Mouse (Mus musculus): ENCODE results near the gene Agfg2. TPM values are rescaled to one million over a fixed set of nuclear protein-coding genes. Genes with fewer than 3 reads are reported as not detected.

Gene Agfg2
- polyA plus RNA-seq, 1 experiment from 2014 or later, result 16.7 TPM

DNA sequence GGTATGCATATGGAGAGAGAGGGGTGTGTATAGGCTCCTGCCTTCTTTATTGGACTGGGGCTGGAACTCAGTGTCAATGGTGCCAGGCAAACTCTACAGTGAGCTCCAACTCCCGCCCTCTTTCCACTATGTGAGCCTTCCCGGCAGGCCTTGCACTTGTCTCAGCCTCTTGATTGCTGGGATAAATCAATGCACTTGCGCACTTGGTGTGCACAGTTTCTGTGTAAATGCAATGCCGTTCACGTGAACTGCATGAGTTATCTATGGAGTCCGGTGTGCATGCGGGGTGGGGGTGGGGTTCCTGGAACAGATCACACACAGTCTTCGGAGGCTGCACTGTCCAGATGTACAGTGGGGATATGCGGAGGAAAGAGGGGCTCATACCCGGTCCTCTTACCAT, 31.2 kb downstream of the Agfg2 start:
- Histone ChIP-seq H3K27me3 (no peaks in the 10 kb centered on the region), H3K27ac (no peak overlapping the region), H3K4me2 (no peak overlapping the region), H3K4me3 (no peak overlapping the region), H3K9me3 (no peaks in the 10 kb centered on the region), H3K9ac (no peak overlapping the region), H3K4me1 (peaks cover 18% of the 10 kb centered on the region), H3K36me3 (peaks cover 8% of the 10 kb centered on the region)
- no peak for ATAC-seq (ENCODE audit: borderline replicate concordance, extremely low read depth, low FRiP score, low TSS enrichment)
- 92% methylated on average over 10 of the region's 10 CpGs for WGBS

DNA sequence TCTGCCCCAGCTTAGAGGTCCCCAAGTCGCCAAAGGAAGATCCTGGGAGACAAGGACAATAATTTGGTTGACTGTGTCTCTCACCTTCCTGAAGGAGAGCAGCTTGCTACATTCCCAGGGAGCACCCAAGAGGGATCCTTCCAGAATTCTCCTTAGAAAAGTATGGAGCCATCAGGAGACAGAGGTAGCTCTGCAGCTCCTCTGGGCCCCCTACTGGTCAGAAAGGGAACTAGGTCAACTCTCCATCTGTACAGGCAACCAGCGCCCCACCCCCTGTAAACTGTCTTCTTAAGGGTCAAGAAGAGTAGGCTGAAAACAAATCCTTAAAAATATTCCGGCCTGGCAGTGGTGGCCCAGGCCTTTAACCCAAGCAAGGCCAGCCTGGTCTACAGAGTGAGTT, 32.1 kb downstream of the Agfg2 start:
- no peaks in the 10 kb centered on the region for H3K9me3 ChIP-seq
- no peak overlapping the region for H3K4me2 ChIP-seq
- H3K27ac ChIP-seq, result no peak overlapping the region
- peaks cover 21% of the 10 kb centered on the region for H3K4me1 ChIP-seq
- WGBS, result 11% methylated on average over 3 of the region's 3 CpGs
- H3K36me3 ChIP-seq, result peaks cover 5% of the 10 kb centered on the region
- no peaks in the 10 kb centered on the region for H3K27me3 ChIP-seq
- ATAC-seq (ENCODE audit: borderline replicate concordance, extremely low read depth, low FRiP score, low TSS enrichment), result no peak
- H3K9ac ChIP-seq, result no peak overlapping the region
- H3K4me3 ChIP-seq, result no peak overlapping the region

DNA sequence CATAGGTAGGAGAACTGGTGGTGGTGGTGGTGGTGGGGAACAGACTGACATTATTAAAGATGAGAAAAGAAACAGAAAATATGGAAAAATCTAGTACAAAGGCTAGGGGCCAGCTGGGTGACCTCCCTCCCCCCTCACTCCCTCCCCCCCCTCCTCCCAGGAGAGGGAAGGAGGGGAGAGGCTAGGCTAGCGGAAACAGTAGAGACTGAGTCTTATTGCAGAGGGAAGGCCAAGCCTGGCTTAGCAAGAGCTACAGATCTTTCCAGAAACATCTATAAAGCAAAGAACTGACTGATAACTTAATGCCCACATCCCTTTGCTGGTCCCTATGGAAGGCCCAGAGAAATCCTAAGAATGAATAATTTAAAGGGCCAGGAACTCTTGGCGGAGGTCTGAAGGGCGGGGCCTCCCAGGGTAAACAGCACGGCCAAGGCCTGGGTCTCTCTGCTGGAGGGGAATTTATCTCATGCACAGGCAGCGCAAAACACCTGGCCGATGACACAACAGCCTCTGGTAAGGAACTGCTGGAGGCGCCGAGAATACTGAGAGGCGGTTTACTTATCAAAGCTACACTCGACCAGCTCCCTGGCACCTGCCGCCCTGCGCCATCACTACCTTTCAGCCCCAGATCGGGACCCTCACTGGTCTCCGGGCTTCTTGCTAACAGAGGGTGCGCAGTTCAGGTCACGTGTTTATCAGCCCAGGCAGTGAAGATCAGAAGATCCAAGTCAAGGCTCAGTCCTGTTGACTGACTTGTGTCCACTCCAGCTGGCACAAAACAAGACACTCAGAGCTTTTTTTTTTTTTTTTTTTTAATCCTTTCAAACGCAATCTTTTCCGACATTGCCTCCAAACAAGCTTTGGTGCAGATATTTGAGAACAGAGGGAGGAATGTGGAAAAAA, 34.6 kb downstream of the Agfg2 start:
- H3K4me2 ChIP-seq, result peak overlapping the region; percentile 39; the same call in 1 of the 2 replicates
- H3K27me3 ChIP-seq, result peaks cover 16% of the 10 kb centered on the region
- peaks cover 21% of the 10 kb centered on the region for H3K4me1 ChIP-seq
- no peak overlapping the region for H3K9ac ChIP-seq
- no peak overlapping the region for H3K4me3 ChIP-seq
- peaks cover 2% of the 10 kb centered on the region for H3K36me3 ChIP-seq
- ATAC-seq (ENCODE audit: borderline replicate concordance, extremely low read depth, low FRiP score, low TSS enrichment), result no peak; the same call in 1 of the 2 replicates
- H3K27ac ChIP-seq, result no peak overlapping the region
- no peaks in the 10 kb centered on the region for H3K9me3 ChIP-seq
- 12% methylated on average over 18 of the region's 18 CpGs for WGBS

DNA sequence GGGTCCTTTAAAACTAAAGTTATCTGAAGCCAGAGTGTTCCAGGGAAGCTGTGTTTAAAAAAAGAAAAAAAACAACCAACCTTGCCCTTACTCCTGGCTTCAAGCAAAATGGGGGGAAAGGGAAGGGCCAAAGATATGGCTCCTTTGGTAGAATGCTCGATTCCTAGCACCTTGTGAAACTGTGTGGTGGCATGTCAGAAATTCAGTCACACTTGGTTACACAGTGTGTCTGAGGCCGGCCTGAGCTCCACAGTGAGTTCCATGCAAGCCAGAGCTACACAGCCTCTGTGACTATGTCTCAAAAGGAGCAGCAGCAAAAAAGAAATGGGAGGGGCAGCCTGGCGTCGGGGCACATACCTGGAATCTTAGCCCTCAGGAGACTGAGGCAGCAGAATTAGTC, 35.3 kb downstream of the Agfg2 start:
- H3K27me3 ChIP-seq, result peaks cover 23% of the 10 kb centered on the region
- H3K9me3 ChIP-seq, result no peaks in the 10 kb centered on the region
- 33% methylated on average over 4 of the region's 4 CpGs for WGBS
- ATAC-seq (ENCODE audit: borderline replicate concordance, extremely low read depth, low FRiP score, low TSS enrichment), result no peak
- no peak overlapping the region for H3K4me2 ChIP-seq
- H3K27ac ChIP-seq, result no peak overlapping the region
- H3K36me3 ChIP-seq, result no peaks in the 10 kb centered on the region; the same call in 1 of the 2 replicates
- H3K4me1 ChIP-seq, result peaks cover 22% of the 10 kb centered on the region
- H3K4me3 ChIP-seq, result no peak overlapping the region
- H3K9ac ChIP-seq, result no peak overlapping the region

DNA sequence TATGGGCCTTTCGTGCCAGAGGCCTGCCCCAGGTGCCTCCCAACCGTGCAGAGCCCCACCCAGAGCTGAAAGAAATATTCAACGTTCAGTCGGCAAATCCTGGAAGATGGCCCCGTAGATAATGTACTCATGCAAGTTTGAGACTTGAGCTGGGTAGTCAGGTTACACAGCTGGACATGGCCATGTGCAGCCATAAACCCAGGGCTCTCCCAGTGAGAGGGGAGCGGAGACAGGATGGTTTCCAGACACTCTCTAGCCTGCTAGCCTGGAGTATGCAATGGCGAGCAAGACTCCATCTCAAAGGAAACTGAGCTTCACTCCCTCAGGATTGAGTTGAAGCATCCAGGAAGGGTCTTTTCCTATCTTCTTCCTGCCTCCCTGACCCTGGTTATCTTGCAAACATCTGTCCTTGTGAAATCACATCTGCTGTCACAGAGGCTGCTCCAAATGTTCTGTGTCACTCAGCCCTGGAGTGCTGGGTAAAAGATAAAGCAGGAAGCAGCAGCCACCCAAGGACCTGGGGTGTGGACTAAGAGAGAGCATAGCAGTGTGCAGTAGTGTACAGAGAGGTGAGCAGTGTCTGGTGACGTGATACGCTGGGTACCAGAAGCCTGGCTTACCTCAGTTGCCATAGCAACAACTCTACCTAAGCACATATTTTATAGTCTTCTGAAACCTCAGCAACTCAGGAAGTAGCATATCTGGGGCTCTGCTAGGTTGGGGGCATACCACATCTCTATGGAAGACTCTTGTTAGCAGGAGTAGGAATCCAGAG, 36.5 kb downstream of the Agfg2 start:
- Histone ChIP-seq H3K36me3 (no peaks in the 10 kb centered on the region), H3K4me1 (peaks cover 22% of the 10 kb centered on the region), H3K27me3 (peaks cover 27% of the 10 kb centered on the region), H3K9ac (no peak overlapping the region), H3K4me2 (no peak overlapping the region), H3K9me3 (no peaks in the 10 kb centered on the region), H3K4me3 (no peak overlapping the region), H3K27ac (no peak overlapping the region)
- ATAC-seq (ENCODE audit: borderline replicate concordance, extremely low read depth, low FRiP score, low TSS enrichment), result no peak
- 41% methylated on average over 9 of the region's 9 CpGs for WGBS

DNA sequence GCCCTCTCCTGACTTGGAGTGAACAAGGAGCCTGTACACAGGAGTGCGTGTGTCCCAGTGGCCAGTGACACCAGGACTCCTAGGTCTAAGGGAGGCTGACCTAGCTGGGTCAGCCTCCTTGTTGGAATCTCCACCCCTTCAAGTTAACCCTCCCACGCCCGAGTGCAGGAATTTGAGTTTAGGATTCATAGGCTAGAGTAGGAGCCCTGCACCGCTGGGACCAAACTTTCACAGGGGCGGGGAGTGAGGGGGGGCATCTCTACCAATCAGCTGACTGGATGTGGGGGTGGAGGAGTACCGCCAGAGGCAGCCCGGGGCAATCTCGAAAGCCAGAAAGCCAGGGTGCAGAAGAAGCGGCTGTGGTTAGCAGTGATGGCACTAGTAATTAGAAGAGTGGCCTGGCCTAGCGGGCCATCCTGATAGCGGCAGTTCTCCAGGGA, 38.9 kb downstream of the Agfg2 start, which contains the start of gene Irs3:
Gene Irs3 (minus strand): TSS at position 63 of the 440 bp plus-strand sequence.
- Histone ChIP-seq H3K4me3 (peak within 1 kb of the TSS; percentile 32), H3K4me1 (peaks cover 22% of the 10 kb centered on the region), H3K4me2 (peak within 1 kb of the TSS; percentile 50), H3K27me3 (peaks cover 27% of the 10 kb centered on the region), H3K9me3 (no peaks in the 10 kb centered on the region), H3K36me3 (peaks cover 19% of the 10 kb centered on the region), H3K27ac (no peak within 1 kb of the TSS), H3K9ac (no peak within 1 kb of the TSS)
- no peak for ATAC-seq (ENCODE audit: borderline replicate concordance, extremely low read depth, low FRiP score, low TSS enrichment)
- WGBS, result 22% methylated on average over 11 of the region's 11 CpGs

DNA sequence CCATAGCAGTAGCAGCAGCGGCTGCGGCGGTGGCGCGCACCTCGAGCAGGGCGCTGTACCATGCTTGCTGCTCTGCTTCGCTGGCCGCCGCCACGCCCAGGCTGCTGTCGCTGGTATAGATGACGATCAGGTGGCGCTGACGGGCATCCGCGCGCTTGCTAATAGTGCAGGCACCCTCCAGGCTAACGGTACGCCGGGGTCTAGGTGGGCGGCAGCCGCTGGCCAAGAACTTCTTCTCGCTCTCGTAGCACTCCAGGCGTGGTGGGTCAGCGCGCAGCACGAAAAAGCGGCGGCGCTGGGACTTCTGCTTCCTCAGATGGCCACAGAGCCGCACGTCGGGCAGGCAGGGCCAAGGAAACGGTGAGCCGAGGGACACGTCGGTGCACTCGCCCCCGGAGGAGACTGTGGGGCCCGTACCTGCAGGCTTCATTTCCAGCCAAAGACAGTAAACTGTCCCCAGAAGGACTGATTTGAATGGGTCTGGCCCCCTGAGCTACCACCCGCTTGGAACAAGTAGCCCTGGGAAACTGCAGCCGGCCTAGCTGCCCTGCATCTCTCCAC, 39.4 kb downstream of the Agfg2 start:
- H3K36me3 ChIP-seq, result peaks cover 24% of the 10 kb centered on the region
- peaks cover 27% of the 10 kb centered on the region for H3K27me3 ChIP-seq
- H3K4me3 ChIP-seq, result peak overlapping the region; percentile 32
- no peak overlapping the region for H3K9ac ChIP-seq
- no peaks in the 10 kb centered on the region for H3K9me3 ChIP-seq
- H3K27ac ChIP-seq, result no peak overlapping the region
- H3K4me2 ChIP-seq, result peak overlapping the region; percentile 50
- 4% methylated on average over 44 of the region's 44 CpGs for WGBS
- ATAC-seq (ENCODE audit: borderline replicate concordance, extremely low read depth, low FRiP score, low TSS enrichment), result no peak
- peaks cover 18% of the 10 kb centered on the region for H3K4me1 ChIP-seq

DNA sequence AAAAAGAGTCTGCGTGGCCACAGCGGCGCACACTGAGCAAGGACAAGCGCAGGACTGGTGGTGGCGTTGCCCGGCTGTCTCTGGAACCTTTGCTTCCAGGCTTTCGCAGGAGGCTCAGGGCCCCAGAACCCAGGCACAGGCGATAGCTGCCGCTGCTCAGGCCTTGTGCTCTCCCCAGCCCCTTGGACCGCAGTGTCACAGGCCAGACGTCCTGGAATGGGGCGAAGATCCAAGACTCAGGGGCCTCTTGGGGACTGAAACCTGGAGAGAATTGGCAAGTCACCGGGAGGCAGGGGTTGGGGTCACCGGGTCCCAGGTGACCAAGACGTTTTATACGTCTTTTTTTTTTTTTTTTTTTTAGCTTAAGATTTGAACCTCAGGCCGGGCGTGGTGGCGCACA, 40.0 kb downstream of the Agfg2 start:
- Histone ChIP-seq H3K4me2 (peak overlapping the region; percentile 50), H3K27me3 (peaks cover 27% of the 10 kb centered on the region), H3K4me1 (peaks cover 11% of the 10 kb centered on the region), H3K36me3 (peaks cover 31% of the 10 kb centered on the region), H3K9me3 (no peaks in the 10 kb centered on the region), H3K27ac (no peak overlapping the region), H3K4me3 (no peak overlapping the region), H3K9ac (no peak overlapping the region)
- WGBS, result 41% methylated on average over 19 of the region's 19 CpGs
- no peak for ATAC-seq (ENCODE audit: borderline replicate concordance, extremely low read depth, low FRiP score, low TSS enrichment)

DNA sequence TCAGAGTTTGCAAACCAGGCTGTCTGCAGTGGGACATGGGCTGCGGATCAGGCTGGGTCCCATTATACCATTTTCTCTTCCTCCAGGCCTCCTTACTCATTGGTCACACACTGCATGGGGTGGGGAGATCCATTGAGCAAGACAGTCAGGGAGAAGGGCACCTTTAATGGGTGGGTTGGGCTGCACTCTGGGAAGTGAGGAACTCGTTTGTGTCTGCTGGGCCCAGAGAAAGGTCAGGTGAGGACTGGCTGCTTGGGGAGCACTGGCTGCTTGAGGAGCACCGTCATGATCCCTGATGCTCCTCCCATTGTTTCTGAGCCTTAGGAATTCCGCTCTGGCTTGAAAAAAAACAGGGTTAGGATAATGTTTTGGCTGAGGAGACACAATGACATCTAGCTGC, 41.6 kb downstream of the Agfg2 start:
- Histone ChIP-seq H3K36me3 (peaks cover 46% of the 10 kb centered on the region), H3K4me3 (no peak overlapping the region), H3K9me3 (no peaks in the 10 kb centered on the region), H3K4me1 (peaks cover 6% of the 10 kb centered on the region), H3K27ac (no peak overlapping the region), H3K27me3 (peaks cover 27% of the 10 kb centered on the region), H3K4me2 (no peak overlapping the region), H3K9ac (no peak overlapping the region)
- ATAC-seq (ENCODE audit: borderline replicate concordance, extremely low read depth, low FRiP score, low TSS enrichment), result no peak
- WGBS, result 42% methylated on average over 4 of the region's 4 CpGs

DNA sequence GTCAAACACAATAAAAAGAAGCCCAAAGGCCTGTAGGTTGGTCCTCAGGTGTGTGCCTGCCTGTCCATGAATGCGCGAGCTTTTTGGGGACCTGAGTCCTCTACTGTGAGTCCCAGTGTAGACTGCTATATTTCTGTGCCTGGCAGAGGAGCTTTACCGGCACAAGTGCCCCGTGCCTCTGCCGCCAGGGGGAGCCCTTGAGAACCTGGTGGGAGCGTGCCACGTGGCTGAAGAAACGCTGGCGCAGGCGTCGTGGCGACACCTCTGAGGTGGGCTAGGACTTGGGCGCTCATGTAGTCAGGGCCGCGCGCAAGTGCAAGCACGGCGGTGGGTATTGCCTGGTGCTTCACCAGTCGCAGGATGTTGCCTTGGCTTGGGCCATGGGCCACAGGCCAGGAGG, 43.5 kb downstream of the Agfg2 start, which contains the start of gene Sap25:
Gene Sap25 (plus strand): TSS at position 281 of the 400 bp plus-strand sequence.
- H3K9me3 ChIP-seq, result no peaks in the 10 kb centered on the region
- peaks cover 64% of the 10 kb centered on the region for H3K36me3 ChIP-seq
- no peak within 1 kb of the TSS for H3K4me3 ChIP-seq
- H3K4me2 ChIP-seq, result no peak within 1 kb of the TSS
- no peak within 1 kb of the TSS; the same call in 1 of the 2 replicates for H3K9ac ChIP-seq
- WGBS, result 84% methylated on average over 19 of the region's 19 CpGs
- peaks cover 6% of the 10 kb centered on the region for H3K4me1 ChIP-seq
- H3K27me3 ChIP-seq, result peaks cover 23% of the 10 kb centered on the region
- ATAC-seq (ENCODE audit: borderline replicate concordance, extremely low read depth, low FRiP score, low TSS enrichment), result no peak
- no peak within 1 kb of the TSS for H3K27ac ChIP-seq

DNA sequence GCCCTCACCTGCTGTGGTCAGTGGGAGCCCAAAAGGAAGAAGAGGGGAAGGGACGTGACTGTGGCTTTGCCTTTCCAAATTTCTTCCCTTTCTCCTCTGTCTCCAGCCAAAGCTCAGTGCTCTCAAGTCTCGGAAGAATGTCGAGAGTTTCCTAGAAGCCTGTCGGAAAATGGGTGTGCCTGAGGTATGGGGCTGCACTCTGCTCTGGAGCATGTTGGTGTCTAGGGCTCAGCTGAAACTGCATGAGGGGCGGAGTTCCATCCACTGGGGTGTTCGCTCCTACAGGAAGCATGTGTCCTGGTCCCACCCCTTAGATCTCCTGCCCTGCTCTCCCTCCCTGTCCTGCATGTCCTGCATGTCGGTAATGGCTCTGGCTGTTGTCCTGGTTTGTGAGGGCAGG, 45.1 kb downstream of the Agfg2 start:
- Histone ChIP-seq H3K4me1 (no peaks in the 10 kb centered on the region), H3K27ac (no peak overlapping the region), H3K9me3 (no peaks in the 10 kb centered on the region), H3K9ac (no peak overlapping the region), H3K36me3 (peaks cover 79% of the 10 kb centered on the region), H3K4me2 (no peak overlapping the region), H3K4me3 (no peak overlapping the region), H3K27me3 (peaks cover 7% of the 10 kb centered on the region)
- ATAC-seq (ENCODE audit: borderline replicate concordance, extremely low read depth, low FRiP score, low TSS enrichment), result no peak; the same call in 1 of the 2 replicates
- WGBS, result 64% methylated on average over 7 of the region's 7 CpGs
